Mouse (Mus musculus) forebrain, postnatal 0 days (tissue): ENCODE results near the gene Crp. TPM values are rescaled to one million over a fixed set of nuclear protein-coding genes. Genes with fewer than 3 reads are reported as not detected.

Experiments
- ATAC-seq: fragments of 200-750 bp; cut with Nextera tagmentation; 2 replicates; pipeline ENCODE4 v1.8.0; 2017; ENCODE audit warnings: mild to moderate bottlenecking, moderate library complexity
- DNase-seq: peaks from one replicate; pipeline ENCODE4 v3.0.0-alpha.2; 2015
- H3K27ac ChIP-seq: fragments of 300-500 bp; sonication (generic); 2 replicates; pipeline ENCODE4 v1.5.1; 2014; ENCODE audit warnings: low read depth, mild to moderate bottlenecking, antibody characterized with exemption, low read length, moderate library complexity, mixed read lengths
- H3K27me3 ChIP-seq: fragments of 300-500 bp; sonication (generic); 2 replicates; pipeline ENCODE4 v1.6.1; 2014; ENCODE audit warnings: mild to moderate bottlenecking, low read length, mixed read lengths; ENCODE audit not compliant: insufficient read depth
- H3K36me3 ChIP-seq: fragments of 300-500 bp; sonication (generic); 2 replicates; pipeline ENCODE4 v1.6.1; 2014; ENCODE audit warnings: mild to moderate bottlenecking, moderate library complexity; ENCODE audit not compliant: insufficient read depth
- H3K4me1 ChIP-seq: fragments of 300-500 bp; sonication (generic); 2 replicates; pipeline ENCODE4 v1.6.1; 2014; ENCODE audit warnings: antibody characterized with exemption; ENCODE audit not compliant: insufficient read depth
- H3K4me2 ChIP-seq: fragments of 300-500 bp; sonication (generic); 2 replicates; pipeline ENCODE4 v1.6.1; 2014; ENCODE audit warnings: low read depth, mild to moderate bottlenecking, moderate library complexity
- H3K4me3 ChIP-seq: fragments of 300-500 bp; sonication (generic); 2 replicates; pipeline ENCODE4 v1.5.1; 2014; ENCODE audit warnings: low read depth, low read length, mixed read lengths
- H3K9ac ChIP-seq: fragments of 300-500 bp; sonication (generic); 2 replicates; pipeline ENCODE4 v1.6.1; 2014; ENCODE audit warnings: mild to moderate bottlenecking
- H3K9me3 ChIP-seq: fragments of 300-500 bp; sonication (generic); 2 replicates; pipeline ENCODE4 v1.6.1; 2016; ENCODE audit warnings: low read length
- CTCF ChIP-seq: sonication (generic); IDR thresholded peaks from 2 replicates; pipeline ENCODE4 v1.5.1; 2016; ENCODE audit warnings: antibody characterized with exemption, control low read depth, low read depth
- WGBS: fragments of 180-500 bp; shearing (Covaris S2); extraction: QIAGEN DNeasy Blood & Tissue Kit; methylation state at CpG from one replicate; pipeline ENCODE4 v1.1.7; 2014; 5-methylcytosine and 5-hydroxymethylcytosine counted together
- polyA plus RNA-seq: library from polyadenylated mRNA; unstranded; fragments of >200 nt; fragmentation: Nextera tagmentation; extraction: Ambion mirVana; gene quantifications from 2 replicates; pipeline ENCODE4 v1.2.1, GENCODE M21; 2015
- total RNA-seq: library from RNA; depleted of rRNA; stranded (reverse); fragments of >200 nt; gene quantifications from 2 replicates; pipeline ENCODE4 v1.2.3, GENCODE M21; 2014

Gene Crp
- total and polyA plus RNA-seq, 2 experiments from 2014 or later, result 0.19 TPM; not detected in 1

- Histone ChIP-seq H3K4me1 (no peaks in the 10 kb centered on the region), H3K27me3 (no peaks in the 10 kb centered on the region), H3K27ac (no peak overlapping the region), H3K4me3 (no peak overlapping the region), H3K9ac (no peak overlapping the region), H3K9me3 (no peaks in the 10 kb centered on the region), H3K4me2 (no peak overlapping the region), H3K36me3 (no peaks in the 10 kb centered on the region)
- ATAC-seq, result no peak
- no peak for TF ChIP-seq CTCF
- 66% methylated on average over 4 of the region's 4 CpGs for WGBS
- DNase-seq, result no peak
These were observed 14.1 kb downstream of the Crp start for GRCm38 (mm10) chr1:172711962-172712361.

- no peak overlapping the region for H3K9ac ChIP-seq
- peak; percentile 12; the same call in 1 of the 2 replicates for ATAC-seq
- H3K4me2 ChIP-seq, result no peak overlapping the region
- H3K4me1 ChIP-seq, result no peaks in the 10 kb centered on the region
- 59% methylated on average over 3 of the region's 3 CpGs for WGBS
- peak overlapping the region; percentile 42; the same call in 1 of the 2 replicates for H3K27ac ChIP-seq
- H3K4me3 ChIP-seq, result no peak overlapping the region
- DNase-seq, result no peak
- no peak for TF ChIP-seq CTCF
- H3K36me3 ChIP-seq, result no peaks in the 10 kb centered on the region
- H3K27me3 ChIP-seq, result no peaks in the 10 kb centered on the region
- no peaks in the 10 kb centered on the region for H3K9me3 ChIP-seq
These were observed 53.4 kb downstream of the Crp start for GRCm38 (mm10) chr1:172751241-172751640.

GRCm38 (mm10) chr1:172755151-172755550 is 57.3 kb downstream of the Crp start:
- no peak for TF ChIP-seq CTCF
- Histone ChIP-seq H3K36me3 (no peaks in the 10 kb centered on the region), H3K27ac (no peak overlapping the region), H3K9ac (no peak overlapping the region), H3K9me3 (no peaks in the 10 kb centered on the region), H3K4me2 (no peak overlapping the region), H3K27me3 (no peaks in the 10 kb centered on the region), H3K4me1 (no peaks in the 10 kb centered on the region), H3K4me3 (no peak overlapping the region)
- no peak for DNase-seq
- 77% methylated on average over 7 of the region's 7 CpGs for WGBS
- no peak for ATAC-seq

- ATAC-seq (no peak), DNase-seq (no peak)
- Histone ChIP-seq H3K4me2 (no peak overlapping the region), H3K36me3 (no peaks in the 10 kb centered on the region), H3K9ac (no peak overlapping the region), H3K4me3 (no peak overlapping the region), H3K27ac (no peak overlapping the region), H3K27me3 (no peaks in the 10 kb centered on the region), H3K4me1 (no peaks in the 10 kb centered on the region), H3K9me3 (no peaks in the 10 kb centered on the region)
- TF ChIP-seq CTCF, result no peak
- 78% methylated on average over 1 of the region's 1 CpGs for WGBS
These were observed 61.7 kb downstream of the Crp start for GRCm38 (mm10) chr1:172759525-172759924.

GRCm38 (mm10) chr1:172779195-172779594 is 81.3 kb downstream of the Crp start:
- DNase-seq (no peak), ATAC-seq (no peak)
- no peaks in the 10 kb centered on the region for H3K27me3 ChIP-seq
- no peaks in the 10 kb centered on the region for H3K36me3 ChIP-seq
- no peaks in the 10 kb centered on the region for H3K9me3 ChIP-seq
- no peak overlapping the region for H3K27ac ChIP-seq
- no peaks in the 10 kb centered on the region for H3K4me1 ChIP-seq
- H3K4me3 ChIP-seq, result no peak overlapping the region
- 24% methylated on average over 5 of the region's 5 CpGs for WGBS
- H3K4me2 ChIP-seq, result no peak overlapping the region
- TF ChIP-seq CTCF, result no peak
- H3K9ac ChIP-seq, result no peak overlapping the region

GRCm38 (mm10) chr1:172785322-172785721 is 87.5 kb downstream of the Crp start:
- Histone ChIP-seq H3K36me3 (no peaks in the 10 kb centered on the region), H3K27ac (no peak overlapping the region), H3K4me1 (no peaks in the 10 kb centered on the region), H3K4me2 (no peak overlapping the region), H3K9me3 (no peaks in the 10 kb centered on the region), H3K4me3 (no peak overlapping the region), H3K27me3 (no peaks in the 10 kb centered on the region), H3K9ac (no peak overlapping the region)
- no peak for TF ChIP-seq CTCF
- no peak for ATAC-seq
- DNase-seq, result no peak
- WGBS, result 92% methylated on average over 2 of the region's 2 CpGs

GRCm38 (mm10) chr1:172785886-172786285 is 88.0 kb downstream of the Crp start:
- Histone ChIP-seq H3K36me3 (no peaks in the 10 kb centered on the region), H3K9me3 (no peaks in the 10 kb centered on the region), H3K4me3 (no peak overlapping the region), H3K9ac (no peak overlapping the region), H3K4me1 (no peaks in the 10 kb centered on the region), H3K4me2 (no peak overlapping the region), H3K27ac (no peak overlapping the region), H3K27me3 (no peaks in the 10 kb centered on the region)
- no peak for TF ChIP-seq CTCF
- no peak for ATAC-seq
- 6% methylated on average over 1 of the region's 1 CpGs for WGBS
- DNase-seq, result no peak

GRCm38 (mm10) chr1:172828975-172829374 is 131.1 kb downstream of the Crp start:
- ATAC-seq (no peak), DNase-seq (no peak)
- Histone ChIP-seq H3K27me3 (no peaks in the 10 kb centered on the region), H3K27ac (no peak overlapping the region), H3K4me1 (no peaks in the 10 kb centered on the region), H3K9ac (no peak overlapping the region), H3K4me3 (no peak overlapping the region), H3K36me3 (no peaks in the 10 kb centered on the region), H3K4me2 (no peak overlapping the region), H3K9me3 (no peaks in the 10 kb centered on the region)
- WGBS, result 83% methylated on average over 2 of the region's 2 CpGs
- no peak for TF ChIP-seq CTCF
